Mouse (Mus musculus): ENCODE data around the gene Nr2c1. TPM values are rescaled to one million over a fixed set of nuclear protein-coding genes. Genes with fewer than 3 reads are reported as not detected.

Gene Nr2c1
- total RNA-seq (2023), result 2.5 and 2.6 TPM in 2 replicates

GRCm38 (mm10) chr10:94147756-94148531, at the start of gene Nr2c1:
TSS of gene Nr2c1 (plus strand) at chr10:94148023.

GRCm38 (mm10) chr10:94198482-94199405, 50.9 kb downstream of the Nr2c1 start, which contains the start of gene Ndufa12:
TSS of gene Ndufa12 (plus strand) at chr10:94198720.

Other genes with a start within 250 kb of the Nr2c1 start
- gene Vezt, start 112.2 kb upstream of the Nr2c1 start, total RNA-seq (2023), result 4.3 and 6.8 TPM in 2 replicates
- gene Fgd6, start 112.0 kb upstream of the Nr2c1 start, total RNA-seq (2023), result 3.6 and 9.0 TPM in 2 replicates
- 23.4 and 25.1 TPM in 2 replicates for gene Ndufa12, start 50.7 kb downstream of the Nr2c1 start, total RNA-seq (2023)
- not detected in 2 replicates for gene Gm4792, start 150.7 kb downstream of the Nr2c1 start, total RNA-seq (2023)
- gene Tmcc3, start 163.9 kb downstream of the Nr2c1 start, total RNA-seq (2023), result 6.0 and 11.2 TPM in 2 replicates